Mouse (Mus musculus) ES-CJ7 (cell line): ENCODE data around the gene Cxcr4.
A peak's percentile ranks its signal among the peaks of the same experiment; 100 is the strongest.

ENCODE experiments used
- DNase-seq: peaks from one replicate; pipeline ENCODE4 v3.0.0; 2011; ENCODE audit warnings: low read depth, low spot score

Cxcr4 gene

DNA sequence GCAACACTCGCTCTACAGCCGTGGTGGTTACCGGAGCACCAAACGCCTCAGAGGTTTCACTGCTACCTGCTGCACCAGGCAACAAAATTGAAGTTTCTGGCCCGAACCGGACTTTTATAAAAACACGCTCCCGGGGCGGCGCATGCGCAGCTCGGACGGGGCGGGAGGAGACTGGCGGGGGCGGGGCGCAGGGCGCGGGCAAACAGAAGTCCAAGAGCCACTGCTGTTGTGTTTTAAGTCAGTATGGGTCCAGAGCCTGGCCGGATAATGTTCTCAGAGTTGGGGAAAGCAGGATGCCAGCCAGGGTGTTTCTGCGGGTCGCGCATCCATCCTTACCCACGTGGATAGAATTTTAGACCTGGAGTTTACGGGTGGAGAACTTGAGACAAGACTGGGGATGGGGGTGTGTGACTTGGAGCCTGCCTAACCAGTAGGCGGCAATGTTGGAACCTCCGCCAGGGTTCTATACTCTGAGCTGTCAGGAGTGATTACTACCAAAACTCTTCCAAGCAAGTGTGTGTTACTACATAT, at the start of gene Cxcr4:
TSS of gene Cxcr4 (minus strand) at position 83 of the 531 bp plus-strand sequence.
- DNase-seq: peak; percentile 91

DNA sequence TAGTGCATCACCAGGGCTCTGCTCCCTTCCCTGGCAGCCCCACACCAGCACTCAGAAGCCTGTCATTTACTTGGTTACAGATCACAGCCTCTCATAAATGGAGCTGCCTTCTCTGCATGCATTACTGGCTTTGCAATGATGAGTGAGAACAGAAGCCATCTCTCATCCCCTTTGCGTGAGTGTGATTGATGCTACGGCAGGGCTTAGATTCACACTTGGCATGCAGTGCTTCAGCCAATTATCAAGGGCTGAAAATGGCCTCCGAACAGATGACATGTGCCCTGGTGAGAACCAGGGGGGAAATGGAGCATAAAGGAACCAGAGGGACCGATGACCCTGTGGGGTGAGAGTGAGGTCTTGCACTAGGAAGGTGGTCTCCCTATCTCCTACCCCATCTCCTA, 47.6 kb upstream of the Cxcr4 start:
- DNase-seq: no peak

DNA sequence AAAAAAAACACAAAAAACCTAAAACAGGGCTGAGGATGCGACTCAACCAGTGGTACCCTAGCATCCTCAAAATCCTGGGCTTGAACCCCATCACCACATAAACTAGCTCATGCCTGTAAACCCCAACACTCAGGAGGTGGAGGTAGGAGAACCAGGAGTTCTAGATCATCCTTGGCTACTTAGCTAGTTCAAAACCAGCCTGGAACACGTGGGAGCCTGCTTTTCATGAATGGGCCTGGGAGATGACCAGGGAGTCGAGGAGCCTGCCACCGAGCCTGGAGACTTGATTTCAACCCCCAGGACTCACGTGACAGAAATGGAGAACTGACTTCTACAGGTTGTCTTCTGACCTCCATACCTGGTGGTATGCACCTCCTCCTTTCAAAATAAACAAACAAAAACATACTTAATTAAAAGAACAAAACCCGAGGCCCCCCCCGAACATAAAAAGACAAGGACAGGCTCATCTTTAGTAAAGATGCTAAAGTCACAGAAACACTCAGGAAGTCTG, 45.2 kb upstream of the Cxcr4 start:
- no peak for DNase-seq

DNA sequence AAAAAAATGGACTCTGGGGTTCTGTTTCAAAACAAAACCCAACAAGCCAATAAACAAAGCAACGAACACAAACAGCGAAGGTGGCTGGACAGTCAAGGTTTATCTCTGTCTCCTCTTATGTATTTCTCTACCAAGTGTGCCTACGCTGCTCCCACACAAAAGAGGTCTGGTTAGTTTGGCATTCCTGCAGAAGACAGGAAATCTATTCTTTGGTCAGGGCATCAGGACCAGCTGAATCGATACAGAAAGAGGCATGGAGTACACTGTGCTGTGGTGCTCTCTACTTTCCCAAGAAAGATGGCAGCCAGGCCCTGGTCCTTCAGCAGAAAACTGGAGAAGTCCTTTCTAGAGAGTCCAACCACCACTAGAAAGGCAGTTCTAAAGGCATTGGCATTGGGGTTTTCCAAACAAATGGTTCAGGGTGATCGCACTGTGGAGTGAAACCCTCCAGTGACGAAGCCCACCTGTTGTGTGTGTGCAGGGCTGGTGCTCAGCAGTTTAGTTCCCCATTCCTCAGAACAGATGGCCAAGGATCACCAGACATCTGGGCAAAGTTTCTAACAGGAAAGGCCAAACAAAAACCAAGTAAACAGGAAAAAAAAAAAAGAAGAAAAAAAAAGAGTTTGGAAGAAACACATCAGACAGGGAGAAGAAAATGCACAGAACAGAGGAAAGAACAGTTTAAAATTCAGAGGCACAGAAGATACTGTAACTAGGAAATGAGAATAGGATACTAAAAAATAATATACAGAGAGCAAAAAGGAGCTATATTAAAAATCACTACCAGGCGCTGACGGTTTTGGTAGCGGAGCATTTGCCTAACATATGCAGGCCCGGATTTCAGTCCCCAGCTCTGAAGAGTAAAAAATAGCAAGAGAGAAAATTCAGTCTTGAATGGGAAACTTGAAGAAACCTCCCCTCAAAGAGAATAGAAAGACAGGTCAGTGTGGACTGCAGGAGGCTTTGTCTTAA, 44.5 kb upstream of the Cxcr4 start:
- DNase-seq: no peak

DNA sequence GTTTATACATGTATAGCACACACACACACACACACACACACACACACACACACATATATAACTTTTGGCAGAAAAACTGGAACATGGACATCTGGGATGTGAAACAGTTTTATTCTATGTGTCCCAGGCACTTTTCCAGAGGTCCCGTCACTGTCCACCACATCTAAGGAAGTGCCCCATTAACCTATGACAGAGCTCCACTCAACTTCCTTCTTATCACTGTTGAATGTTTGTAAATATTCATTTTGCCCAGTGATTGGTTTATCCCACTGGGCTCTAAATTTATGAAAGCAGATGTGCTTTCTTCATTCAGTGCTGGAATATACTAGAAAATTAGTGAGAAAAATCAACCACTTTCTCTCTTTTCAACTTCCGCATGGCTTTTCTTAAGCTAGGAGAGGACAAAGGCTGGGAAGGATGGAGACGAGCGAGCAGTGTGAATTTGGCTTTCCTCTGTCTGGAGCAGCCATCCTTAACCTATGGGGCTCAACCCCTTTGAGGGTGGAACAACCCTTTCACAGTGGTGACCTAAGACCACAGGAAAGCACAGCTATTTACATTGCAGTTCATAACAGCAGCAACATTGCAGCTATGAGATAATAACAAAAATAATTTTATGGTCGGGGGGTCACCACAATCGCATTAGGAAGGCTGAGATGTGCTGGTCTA, 41.8 kb upstream of the Cxcr4 start:
- DNase-seq: no peak

DNA sequence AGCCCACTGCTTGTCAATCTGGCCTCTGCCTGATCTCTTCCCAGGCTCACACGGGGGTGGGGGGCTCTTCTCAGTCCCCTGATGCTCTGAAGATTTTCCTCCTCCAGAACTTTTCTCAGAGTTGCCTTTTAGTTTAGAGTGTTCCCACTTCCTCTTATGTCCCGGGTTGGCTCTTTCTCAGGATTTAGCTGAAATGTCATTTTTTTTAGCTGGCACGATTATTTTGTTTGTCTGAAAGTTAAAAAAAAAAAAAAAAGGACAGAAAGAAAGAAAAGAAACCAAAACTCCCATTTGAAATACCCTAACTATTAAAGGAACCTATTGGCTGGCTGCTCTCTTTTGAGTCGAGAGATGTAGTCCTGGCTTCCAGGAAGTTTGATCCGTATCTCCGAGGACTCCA, 40.4 kb upstream of the Cxcr4 start:
- no peak for DNase-seq

DNA sequence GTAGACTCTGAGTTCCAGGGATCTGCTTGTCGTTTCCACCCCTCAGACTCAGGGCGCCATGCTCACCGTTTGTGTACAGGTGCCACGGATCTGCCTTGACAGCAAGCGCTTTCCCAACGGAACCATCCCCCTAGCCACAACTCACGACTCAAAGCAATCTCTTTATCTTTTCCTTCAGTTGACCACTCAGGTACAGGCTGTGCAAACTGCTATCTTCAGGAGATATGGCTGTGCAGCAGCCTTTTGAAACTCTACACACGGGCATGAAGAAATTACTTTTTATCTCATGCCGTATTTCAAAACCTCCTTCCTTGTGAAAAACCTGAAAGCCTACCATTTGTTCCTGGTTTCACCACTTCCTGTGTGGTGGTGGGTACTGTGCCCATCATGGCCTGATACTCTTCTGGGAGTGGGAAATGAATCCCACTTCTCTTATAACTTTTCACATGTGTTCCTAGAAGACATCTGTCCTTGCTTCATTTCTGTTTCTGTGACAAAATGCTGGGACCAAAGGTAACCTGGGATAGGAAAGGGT, 34.1 kb upstream of the Cxcr4 start:
- no peak for DNase-seq

DNA sequence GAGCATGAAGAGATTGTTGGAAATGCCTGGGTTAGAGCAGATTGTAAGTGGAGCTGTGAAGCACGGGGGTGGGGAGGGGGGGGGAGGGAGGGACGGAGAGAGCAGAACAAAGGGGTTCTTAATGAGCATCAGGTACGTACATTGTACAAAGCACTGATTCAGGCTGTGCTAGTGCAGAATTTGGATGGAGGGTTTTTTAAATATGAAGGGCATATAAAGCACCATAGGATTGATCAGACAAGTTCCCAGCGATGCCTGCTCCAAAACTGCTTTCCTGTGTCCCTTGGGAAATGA, 31.4 kb upstream of the Cxcr4 start:
- DNase-seq: no peak

DNA sequence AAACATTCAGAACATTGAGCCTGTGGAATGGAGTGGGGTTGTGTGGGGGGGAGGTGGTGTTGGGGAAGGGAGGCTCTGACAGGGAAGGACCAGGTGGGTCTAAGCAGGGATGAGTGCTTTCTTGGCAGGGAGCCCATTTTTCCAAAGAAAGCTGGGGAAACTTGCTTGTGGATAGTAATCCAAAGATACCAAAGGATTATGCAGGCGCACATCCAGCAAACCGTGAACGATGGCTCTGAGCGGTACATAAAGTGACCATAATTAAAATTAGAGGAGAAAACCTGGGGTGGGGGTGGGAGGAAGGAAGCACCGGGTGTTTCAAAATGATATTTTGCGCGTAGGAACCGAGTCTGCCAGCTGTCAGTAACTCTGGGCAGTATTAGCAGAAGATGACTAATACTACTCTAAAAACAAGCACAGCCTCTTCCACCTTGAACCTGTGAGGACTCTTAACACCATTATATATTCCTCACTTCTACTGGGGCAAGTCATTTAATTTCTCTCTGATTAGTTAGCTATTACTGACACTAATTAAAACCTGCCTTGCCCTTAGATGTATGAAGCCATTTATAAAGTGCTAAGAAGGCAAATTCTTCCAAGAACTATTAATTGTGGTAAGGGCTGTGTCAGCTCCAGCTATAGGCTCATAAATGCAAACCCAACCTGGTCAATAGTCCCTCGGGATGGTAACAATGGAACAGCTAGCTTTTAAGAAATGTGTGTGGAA, 30.9 kb upstream of the Cxcr4 start:
- no peak for DNase-seq

DNA sequence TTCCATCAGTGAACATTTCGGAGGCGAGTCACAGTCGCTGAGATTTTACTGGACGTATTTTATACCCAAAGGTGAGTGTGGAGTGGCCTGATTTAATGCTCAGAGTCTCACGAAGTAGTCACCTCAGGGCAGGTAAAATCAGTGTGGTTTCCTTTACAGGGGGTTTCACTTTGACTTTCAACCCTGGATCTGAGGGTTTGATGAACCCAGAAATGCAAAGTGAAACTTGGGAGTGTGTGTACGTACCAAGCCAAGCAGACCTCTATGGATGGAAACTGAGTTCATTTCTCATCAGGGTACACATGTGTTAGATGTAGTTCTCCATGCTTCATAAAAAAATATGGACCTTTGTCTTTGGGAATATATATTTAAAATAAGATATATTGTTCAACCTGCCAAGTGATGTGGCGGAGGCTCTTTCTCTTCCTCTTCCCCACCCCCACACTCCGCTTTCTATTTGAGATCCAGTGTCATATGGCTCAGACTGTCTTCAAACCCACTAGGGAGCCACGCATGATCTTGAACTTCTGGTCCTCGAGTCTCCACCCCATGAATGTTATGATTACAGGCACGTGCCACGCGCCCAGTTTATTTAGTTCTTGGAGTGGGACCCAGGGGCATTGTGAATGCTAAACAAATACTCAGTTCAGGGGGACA, 25.7 kb upstream of the Cxcr4 start:
- DNase-seq: no peak

DNA sequence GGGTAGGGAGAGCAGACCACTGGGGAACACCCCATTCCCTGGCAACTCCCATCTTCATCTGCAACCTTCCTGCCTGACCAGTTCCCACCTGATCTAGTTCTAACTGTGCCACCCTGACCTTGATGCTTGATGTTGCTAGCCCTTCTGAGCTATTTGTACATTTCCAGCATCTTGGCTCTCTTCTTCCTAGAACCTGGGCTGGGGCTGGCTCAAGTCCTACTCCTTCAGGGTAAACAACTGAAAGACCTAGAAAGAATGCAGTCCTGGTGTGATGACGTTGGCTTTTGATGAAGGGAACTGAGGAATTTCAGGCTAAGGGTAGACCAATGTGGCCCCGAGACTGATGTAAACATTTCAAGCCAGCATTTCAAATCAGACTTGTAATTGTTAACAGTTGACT, 24.5 kb upstream of the Cxcr4 start:
- DNase-seq: no peak

DNA sequence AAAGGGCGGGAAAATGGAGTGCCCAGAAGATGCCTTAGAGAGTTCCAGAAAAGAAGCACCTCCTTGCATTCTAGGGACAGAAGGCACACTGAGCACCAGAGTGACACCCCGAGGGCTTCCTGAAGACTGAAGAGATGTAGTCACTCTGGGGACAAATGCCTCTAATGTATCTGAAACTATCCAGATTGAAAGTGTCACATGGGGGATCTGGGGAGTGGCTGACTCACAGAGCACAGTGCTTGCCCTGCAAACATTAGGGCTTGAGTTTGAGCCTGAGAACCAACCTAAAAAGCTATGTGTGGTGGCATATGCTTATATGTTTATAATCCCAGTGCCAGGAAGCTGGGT, 23.3 kb upstream of the Cxcr4 start:
- no peak for DNase-seq

DNA sequence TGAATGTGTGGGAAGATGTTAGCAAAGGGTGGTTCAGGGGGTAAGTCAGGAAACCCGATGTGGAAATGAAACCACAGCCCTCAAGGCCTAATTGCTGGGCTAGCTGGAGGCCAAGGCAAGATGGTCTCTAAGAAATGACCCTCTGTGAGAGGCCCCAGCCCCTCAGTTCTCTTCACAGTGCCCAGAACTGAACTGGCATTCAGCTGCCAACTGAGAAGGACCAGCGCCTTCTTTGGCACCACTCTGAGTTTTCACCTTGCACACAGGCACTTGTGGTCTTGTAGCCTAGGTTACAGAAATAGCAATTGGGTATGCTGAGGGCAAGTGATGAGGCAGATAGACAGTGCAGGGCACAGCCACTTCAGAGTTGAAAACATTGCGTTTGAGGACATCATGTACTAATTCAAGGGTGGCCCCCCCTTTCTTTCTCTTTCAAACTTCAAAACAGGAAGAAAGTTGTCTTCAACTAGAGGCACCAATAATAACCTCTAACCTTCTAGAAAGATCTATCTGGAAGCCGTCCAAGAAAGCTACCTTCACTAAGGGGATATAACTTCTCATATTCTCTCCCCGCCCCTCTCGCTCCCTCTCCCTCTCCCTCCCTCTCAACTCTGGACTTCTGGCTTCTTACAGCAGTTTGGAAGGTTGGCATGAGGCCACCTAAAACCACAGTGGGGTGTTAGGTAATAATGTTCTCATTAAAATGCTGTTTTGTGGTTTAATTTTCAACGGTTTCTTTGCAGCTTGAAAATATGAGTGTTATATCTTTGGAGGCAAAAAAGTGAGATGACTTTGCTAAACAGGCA, 22.8 kb upstream of the Cxcr4 start:
- no peak for DNase-seq

DNA sequence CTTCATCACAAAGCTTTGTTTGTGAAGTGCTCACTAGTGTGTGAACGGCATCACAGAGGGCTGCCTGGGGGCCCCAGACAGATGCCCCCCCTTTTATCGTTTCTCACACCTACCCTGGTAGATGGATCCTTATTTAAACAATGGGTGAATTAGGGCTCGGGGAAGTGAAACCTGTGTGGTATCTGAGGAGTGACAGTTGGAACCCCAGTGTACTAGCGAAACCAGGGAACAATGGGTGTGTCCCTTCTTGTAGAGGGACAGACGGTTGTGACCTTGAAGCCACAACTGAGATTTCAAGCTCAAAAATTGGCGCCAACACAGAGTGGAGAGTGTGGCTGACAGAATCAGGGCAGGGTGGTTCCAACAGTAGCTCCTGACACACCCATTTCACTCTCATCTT, 16.0 kb upstream of the Cxcr4 start:
- no peak for DNase-seq

DNA sequence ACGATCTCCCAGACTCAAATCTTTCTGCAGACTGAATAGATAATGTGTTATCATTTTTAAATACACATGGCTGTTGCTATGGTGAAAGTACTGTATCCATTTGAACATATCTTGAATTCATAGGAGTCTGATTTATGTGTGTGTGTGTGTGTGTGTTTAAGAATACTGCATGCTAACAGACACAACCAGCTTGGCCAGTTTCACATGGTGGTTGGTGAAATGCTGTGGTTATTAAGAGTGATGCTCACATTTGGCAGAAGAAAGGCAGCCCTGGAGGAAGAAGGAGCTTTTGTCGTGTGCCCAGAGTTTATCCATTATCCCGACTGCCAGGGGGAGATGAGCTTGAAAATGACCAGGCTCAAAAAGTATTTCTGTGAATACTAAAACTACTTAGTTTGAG, 15.3 kb upstream of the Cxcr4 start:
- no peak for DNase-seq

DNA sequence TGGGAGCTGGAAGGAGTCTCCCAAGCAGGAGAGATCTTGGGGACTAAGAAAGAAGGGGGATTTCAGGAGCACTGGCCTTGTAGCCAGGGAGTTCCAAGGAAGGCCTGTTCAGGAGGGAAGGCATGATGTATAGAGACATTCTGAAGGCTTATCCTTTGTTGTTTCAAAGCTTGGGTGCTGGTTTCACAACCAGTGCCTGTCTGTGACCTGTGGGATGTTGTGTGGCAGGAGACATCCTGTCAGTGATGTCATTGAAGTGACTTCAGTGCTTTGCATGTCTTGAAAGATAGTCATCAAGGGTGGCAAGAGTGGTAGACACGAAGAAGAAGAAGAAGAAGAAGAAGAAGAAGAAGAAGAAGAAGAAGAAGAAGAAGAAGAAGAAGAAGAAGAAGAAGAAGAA, 13.7 kb upstream of the Cxcr4 start:
- no peak for DNase-seq

DNA sequence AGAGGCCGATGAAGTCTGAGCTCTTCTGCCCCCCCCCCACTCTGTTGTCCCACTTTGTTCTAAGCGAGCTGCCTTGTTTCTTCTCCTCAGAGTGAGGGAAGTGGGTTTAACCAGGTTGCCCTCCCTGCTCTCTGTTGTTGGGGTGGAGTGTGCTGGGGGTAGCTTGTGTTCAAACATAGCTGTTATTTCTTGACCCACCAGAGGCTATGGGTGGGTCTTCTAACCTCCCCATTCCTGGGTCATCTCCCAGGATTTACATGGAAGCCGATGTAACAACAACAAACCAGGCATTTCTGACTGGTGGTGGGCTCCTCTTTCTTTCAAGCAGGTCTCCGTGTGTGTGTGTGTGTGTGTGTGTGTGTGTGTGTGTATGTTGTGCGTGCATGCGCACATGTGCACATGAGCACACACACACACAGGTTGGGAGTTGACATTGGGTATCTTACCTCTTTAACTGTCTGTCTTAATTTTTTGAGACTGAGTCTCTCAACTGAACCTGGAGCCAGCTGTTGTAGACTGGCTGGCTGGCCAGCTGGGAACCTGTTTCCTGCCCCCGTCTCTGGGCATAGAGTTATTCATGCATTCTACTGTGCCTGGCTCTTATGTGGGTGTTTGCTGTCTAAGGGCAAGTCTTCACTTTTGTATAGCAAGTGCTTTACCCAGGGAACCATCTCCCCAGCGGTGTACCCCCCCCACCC, 10.7 kb upstream of the Cxcr4 start:
- no peak for DNase-seq

DNA sequence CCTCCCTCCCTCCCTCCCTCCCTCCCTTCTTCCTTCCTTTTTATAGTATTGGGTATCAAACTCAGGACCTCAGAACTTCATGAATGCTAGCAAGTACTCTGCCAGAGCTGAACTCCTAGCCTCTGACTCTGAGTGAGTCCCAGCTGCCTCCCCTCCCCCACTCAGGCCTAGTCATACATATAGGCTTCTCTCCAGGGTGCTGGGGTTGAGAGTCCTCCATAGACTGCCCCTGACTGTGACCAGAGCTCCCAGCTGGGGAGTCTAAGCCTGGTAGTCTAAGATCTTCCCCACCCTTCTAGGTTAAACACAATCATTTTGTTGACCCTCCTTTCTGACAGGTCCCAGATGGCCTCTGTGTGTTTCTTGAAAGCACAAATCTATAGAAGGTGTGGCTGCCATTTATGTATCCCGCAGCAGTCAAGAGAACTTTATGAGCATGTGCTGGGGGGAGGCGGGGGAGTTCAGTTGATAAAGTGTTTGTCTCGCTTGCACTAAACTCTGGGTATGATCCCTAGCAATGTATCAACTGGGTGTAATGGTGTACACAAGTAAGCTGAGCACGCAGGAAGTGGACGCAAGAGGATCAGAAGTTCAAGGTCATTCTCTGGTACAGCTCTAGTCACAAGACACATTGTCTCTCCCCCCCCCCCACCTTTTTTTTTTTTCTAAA, 10.1 kb upstream of the Cxcr4 start:
- DNase-seq: no peak

DNA sequence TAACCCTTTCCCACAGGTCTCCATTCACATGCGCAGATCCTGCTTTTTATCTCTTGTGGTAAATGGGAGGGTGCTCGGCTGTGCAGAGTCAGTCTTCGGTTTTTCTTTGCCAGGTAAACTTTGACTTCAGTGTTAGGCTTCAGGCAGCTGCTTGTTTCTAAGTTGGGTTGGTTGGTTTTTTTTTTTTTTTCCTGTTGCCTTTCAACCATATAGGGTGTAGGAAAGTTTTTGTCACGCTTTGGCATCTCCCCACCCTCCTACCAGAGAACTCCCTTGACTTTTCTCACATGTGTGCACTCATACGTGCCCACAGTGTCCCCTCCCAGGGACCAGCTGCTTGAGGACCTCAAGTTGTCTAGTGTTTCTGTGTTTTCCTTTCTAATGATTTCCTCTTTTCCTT, 9.2 kb upstream of the Cxcr4 start:
- DNase-seq: no peak
